Mouse (Mus musculus) heart, embryonic 14.5 days (tissue): ENCODE measurements around the gene Mkrn2. TPM values are rescaled to one million over a fixed set of nuclear protein-coding genes. Genes with fewer than 3 reads are reported as not detected.
"Not testable (repeated sequence)": the region's sequence is repeated elsewhere in the genome, so short reads cannot be mapped to it uniquely, and the experiment has no call there.

Experiments used
- ATAC-seq: fragments of 200-750 bp; cut with Nextera tagmentation; 2 replicates; pipeline ENCODE4 v1.8.0; 2017; ENCODE audit warnings: low read depth, moderate TSS enrichment; ENCODE audit not compliant: insufficient number of reproducible peaks, insufficient read depth, low FRiP score
- H3K27ac ChIP-seq, 2 experiments: fragments of 200-500 bp in 1 of 2; fragments of 300-500 bp in 1 of 2; sonication (generic) in 1 of 2; replicated peaks in 1 of 2; 2 replicates each; pipeline ENCODE4 v1.5.1; 2012 to 2014; ENCODE audit warnings: low read depth in 2 of 2, low read length in 2 of 2, control low read depth in 1 of 2, mild to moderate bottlenecking in 1 of 2, mixed read lengths in 1 of 2; ENCODE audit not compliant: control insufficient read depth in 1 of 2, insufficient read depth in 1 of 2
- H3K27me3 ChIP-seq: fragments of 300-500 bp; sonication (generic); 2 replicates; pipeline ENCODE4 v1.6.1; 2014; ENCODE audit warnings: mild to moderate bottlenecking, low read length, control low read depth; ENCODE audit not compliant: control insufficient read depth, insufficient read depth
- H3K36me3 ChIP-seq: fragments of 300-500 bp; sonication (generic); 2 replicates; pipeline ENCODE4 v1.6.1; 2014; ENCODE audit warnings: mild to moderate bottlenecking, control low read depth, low read length, mixed read lengths; ENCODE audit not compliant: control insufficient read depth, insufficient read depth
- H3K4me1 ChIP-seq, 2 experiments: fragments of 200-500 bp in 1 of 2; fragments of 300-500 bp in 1 of 2; sonication (generic) in 1 of 2; 2 replicates each; pipeline ENCODE4 v1.6.1; 2012 to 2014; ENCODE audit warnings: low read length in 2 of 2, control low read depth in 1 of 2, mixed read lengths in 1 of 2; ENCODE audit not compliant: control insufficient read depth in 2 of 2, insufficient read depth in 2 of 2
- H3K4me2 ChIP-seq: fragments of 300-500 bp; sonication (generic); 2 replicates; pipeline ENCODE4 v1.6.1; 2014; ENCODE audit warnings: mild to moderate bottlenecking, low read length
- H3K4me3 ChIP-seq, 2 experiments: fragments of 200-500 bp in 1 of 2; fragments of 300-500 bp in 1 of 2; sonication (generic) in 1 of 2; 2 replicates each; pipeline ENCODE4 v1.5.1; 2012 to 2014; ENCODE audit warnings: low read length in 2 of 2, mild to moderate bottlenecking in 2 of 2, control low read depth in 1 of 2, low read depth in 1 of 2, moderate library complexity in 1 of 2; ENCODE audit not compliant: control insufficient read depth in 1 of 2, insufficient read depth in 1 of 2
- H3K9ac ChIP-seq: fragments of 300-500 bp; sonication (generic); 2 replicates; pipeline ENCODE4 v1.6.1; 2014; ENCODE audit warnings: mild to moderate bottlenecking, low read length
- H3K9me3 ChIP-seq: fragments of 300-500 bp; sonication (generic); 2 replicates; pipeline ENCODE4 v1.6.1; 2016; ENCODE audit warnings: low read length, control low read depth; ENCODE audit not compliant: control insufficient read depth
- WGBS: fragments of 180-500 bp; shearing (Covaris S2); extraction: QIAGEN DNeasy Blood & Tissue Kit; methylation state at CpG from one replicate; pipeline ENCODE4 v1.1.7; 2014; 5-methylcytosine and 5-hydroxymethylcytosine counted together
- polyA plus RNA-seq: library from polyadenylated mRNA; unstranded; fragments of >200 nt; fragmentation: Nextera tagmentation; extraction: Ambion mirVana; gene quantifications from 2 replicates; pipeline ENCODE4 v1.2.1, GENCODE M21; 2014

Mkrn2 gene
- polyA plus RNA-seq, 1 experiment from 2014 or later, result 29.6 TPM

DNA sequence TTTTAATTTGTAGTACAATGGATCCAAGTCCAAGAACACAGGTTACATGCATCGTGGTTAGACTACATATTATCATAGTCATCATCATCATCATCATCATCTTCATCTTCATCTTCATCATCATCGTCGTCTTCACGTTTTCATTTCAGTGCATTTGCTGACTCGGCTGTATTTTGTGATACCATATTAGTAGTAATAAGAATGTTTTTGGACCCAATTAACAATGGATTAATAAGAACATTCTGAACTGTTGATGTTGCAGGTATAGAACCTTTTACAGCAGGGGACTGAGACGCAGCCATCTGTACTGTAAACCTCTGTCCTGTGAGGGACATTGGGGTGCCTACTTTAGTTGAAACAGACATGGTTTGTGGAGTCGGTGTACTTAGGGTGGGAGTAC lies 36.5 kb downstream of the Mkrn2 start:
- H3K9ac ChIP-seq, H3K4me3 ChIP-seq, H3K27ac ChIP-seq, ATAC-seq, H3K4me2 ChIP-seq, H3K27me3 ChIP-seq, H3K4me1 ChIP-seq, H3K9me3 ChIP-seq: not testable (repeated sequence)
- peaks cover 86% of the 10 kb centered on the region for H3K36me3 ChIP-seq
- WGBS, result 95% methylated on average over 7 of the region's 7 CpGs

DNA sequence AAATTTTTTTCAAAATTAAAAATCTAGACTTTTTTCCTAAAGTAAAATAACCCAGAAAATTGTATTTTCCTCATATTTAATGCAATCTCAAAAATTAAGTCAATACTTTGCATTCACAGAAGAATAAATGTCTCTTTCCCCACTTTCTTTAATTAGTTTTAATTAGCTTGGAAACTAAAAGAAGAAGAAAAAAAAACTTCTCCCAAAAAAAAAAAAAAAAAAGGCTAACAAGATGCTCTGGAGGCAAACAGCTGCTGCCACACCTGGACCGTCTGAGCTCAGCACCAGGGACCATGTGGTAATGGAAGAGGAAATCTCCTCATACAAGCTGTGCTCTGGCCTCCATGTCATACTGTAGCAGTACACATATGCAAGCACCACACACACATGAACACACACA lies 41.6 kb downstream of the Mkrn2 start:
- H3K27ac ChIP-seq, result no peak overlapping the region
- no peak overlapping the region for H3K4me2 ChIP-seq
- H3K27me3 ChIP-seq, result no peaks in the 10 kb centered on the region
- peaks cover 52% of the 10 kb centered on the region for H3K36me3 ChIP-seq
- H3K4me3 ChIP-seq, result no peak overlapping the region
- no peak overlapping the region for H3K9ac ChIP-seq
- ATAC-seq, result no peak
- 68% methylated on average over 1 of the region's 1 CpGs for WGBS
- no peaks in the 10 kb centered on the region for H3K4me1 ChIP-seq
- H3K9me3 ChIP-seq, result no peaks in the 10 kb centered on the region

DNA sequence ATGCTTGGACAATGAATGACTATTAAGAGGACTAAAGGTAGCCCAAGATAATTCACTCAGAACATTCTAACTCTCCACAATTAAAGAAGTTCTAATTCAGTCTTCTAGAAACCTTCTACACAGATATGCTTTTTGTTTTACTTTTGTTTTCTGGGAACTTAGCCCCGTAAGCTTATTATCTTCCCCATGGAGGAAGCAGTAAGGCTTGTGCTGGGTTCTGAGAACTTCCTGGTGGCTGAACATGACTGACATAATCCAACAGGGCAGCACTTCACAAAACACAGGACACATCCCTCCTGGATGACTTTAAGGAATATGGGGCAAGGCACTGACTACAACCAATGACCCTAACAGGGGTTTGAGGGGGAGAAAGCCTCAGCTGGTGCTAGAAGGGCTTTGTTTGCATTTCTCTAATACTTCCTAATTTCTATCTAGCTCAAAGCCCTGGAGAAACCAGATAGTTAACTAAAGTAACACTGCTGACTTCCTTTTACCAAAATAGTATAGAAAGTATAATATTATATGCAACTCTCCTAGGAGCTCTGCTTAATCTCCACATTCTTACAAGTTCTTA lies 48.2 kb downstream of the Mkrn2 start:
- WGBS, result 37% methylated on average over 1 of the region's 1 CpGs
- H3K4me1 ChIP-seq, result peaks cover 7 to 31% of the 10 kb centered on the region in 2 experiments
- no peaks in the 10 kb centered on the region for H3K9me3 ChIP-seq
- H3K9ac ChIP-seq, result no peak overlapping the region
- no peaks in the 10 kb centered on the region for H3K27me3 ChIP-seq
- ATAC-seq, result no peak
- peak overlapping the region in 1 of 2 experiments; percentile 74; a peak in 1 of 4 replicates for H3K27ac ChIP-seq
- no peak overlapping the region for H3K4me3 ChIP-seq
- no peaks in the 10 kb centered on the region; the same call in 1 of the 2 replicates for H3K36me3 ChIP-seq
- no peak overlapping the region for H3K4me2 ChIP-seq

DNA sequence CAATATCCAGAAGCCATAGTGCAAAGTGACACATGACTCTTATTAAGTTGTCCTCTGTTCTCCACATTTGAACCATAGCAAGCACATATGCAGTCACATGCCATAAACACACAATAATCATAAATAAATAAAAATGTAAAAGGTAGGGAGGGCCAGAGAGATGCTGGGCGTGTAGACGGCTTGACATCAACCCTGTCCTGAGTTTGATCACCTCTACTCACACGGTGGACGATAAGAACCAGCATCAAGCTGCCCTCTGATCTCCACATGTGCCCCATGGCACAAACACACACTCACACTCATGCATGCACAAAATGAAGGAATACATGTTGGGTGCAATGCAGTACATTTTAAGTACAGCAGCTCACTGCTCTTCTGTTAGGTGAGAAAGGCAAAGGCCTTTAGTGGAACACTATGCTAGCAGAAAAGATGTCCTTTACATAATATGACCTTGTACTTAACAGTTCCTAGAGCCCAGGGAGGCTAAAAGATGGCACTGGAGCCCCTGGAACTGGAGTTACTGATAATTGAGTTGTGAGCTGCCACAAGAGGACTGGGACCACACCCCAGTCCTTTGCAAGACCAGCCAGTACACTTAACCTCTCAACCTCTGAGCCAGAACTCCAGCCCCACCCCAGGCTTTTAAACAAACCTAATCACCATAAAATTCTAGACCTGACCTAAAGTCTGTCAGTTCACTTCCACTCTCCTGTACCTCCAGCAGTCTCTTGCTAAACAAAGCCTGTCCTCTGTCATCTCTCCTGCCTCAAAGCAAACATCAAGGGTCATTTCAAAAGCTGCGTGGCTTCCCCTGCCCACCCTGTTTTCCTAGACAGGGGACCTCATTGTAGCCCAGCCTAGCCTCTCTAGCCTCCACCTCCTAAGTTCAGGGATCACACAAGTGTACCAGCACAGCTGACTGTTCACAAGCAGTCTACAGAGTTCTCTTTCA lies 49.0 kb downstream of the Mkrn2 start:
- WGBS, result 33% methylated on average over 5 of the region's 5 CpGs
- peaks cover 7 to 31% of the 10 kb centered on the region in 2 experiments for H3K4me1 ChIP-seq
- H3K9ac ChIP-seq, result 0 out of 2 replicates have a peak overlapping the region, but pooled peaks have one; percentile 14
- no peaks in the 10 kb centered on the region; the same call in 1 of the 2 replicates for H3K36me3 ChIP-seq
- H3K4me2 ChIP-seq, result peak overlapping the region; percentile 2; the same call in 1 of the 2 replicates
- no peaks in the 10 kb centered on the region for H3K9me3 ChIP-seq
- no peaks in the 10 kb centered on the region for H3K27me3 ChIP-seq
- H3K27ac ChIP-seq, result peak overlapping the region; percentile 36 to 74
- H3K4me3 ChIP-seq, result no peak overlapping the region
- ATAC-seq, result no peak

DNA sequence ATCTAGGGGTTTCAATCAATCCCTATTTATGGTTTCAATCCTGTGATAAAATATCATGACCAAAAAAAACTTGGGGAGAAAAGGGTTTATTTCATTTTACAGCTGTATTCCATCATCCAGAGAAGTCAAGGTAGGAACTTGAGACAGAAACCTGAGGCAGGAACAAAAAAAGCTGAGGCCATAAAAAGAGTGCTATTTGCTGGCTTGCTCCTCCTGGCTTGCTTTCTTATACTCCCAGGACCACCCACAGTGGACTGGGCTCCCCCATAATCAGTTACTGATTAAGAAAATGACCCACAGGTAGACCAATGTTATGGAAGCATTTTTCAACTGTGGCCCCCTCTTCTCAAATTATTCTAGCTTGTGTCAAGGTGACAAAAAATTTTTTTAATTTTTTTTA lies 50.0 kb downstream of the Mkrn2 start:
- Histone ChIP-seq H3K36me3 (no peaks in the 10 kb centered on the region; the same call in 1 of the 2 replicates), H3K4me1 (peaks cover 7 to 31% of the 10 kb centered on the region in 2 experiments), H3K9me3 (no peaks in the 10 kb centered on the region), H3K4me3 (no peak overlapping the region), H3K27me3 (no peaks in the 10 kb centered on the region), H3K4me2 (no peak overlapping the region), H3K27ac (no peak overlapping the region), H3K9ac (no peak overlapping the region)
- no peak for ATAC-seq

DNA sequence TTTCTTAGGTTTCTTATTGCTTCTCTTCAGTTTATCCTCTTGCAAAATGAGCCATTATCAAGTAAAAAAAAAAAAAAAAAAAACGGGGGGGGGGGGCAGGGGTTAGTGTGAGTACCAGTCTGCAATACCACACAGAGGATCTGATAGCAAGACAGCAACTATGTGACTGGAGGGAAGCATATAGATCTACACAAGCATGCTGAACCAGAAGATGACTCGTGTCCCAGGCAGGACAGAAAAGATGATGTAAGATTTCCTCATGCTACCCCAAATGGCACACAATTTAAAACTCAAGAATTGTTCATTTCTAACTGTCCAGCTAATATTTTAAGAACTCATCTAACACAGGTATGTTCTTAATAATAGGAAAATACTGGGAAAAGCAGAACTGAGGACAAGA lies 52.2 kb downstream of the Mkrn2 start:
- peaks cover 7 to 45% of the 10 kb centered on the region in 2 experiments for H3K4me1 ChIP-seq
- 60% methylated on average over 2 of the region's 2 CpGs for WGBS
- ATAC-seq, result no peak
- no peaks in the 10 kb centered on the region; the same call in 1 of the 2 replicates for H3K36me3 ChIP-seq
- no peak overlapping the region for H3K27ac ChIP-seq
- H3K4me3 ChIP-seq, result no peak overlapping the region
- H3K4me2 ChIP-seq, result no peak overlapping the region
- H3K27me3 ChIP-seq, result no peaks in the 10 kb centered on the region
- H3K9ac ChIP-seq, result no peak overlapping the region
- no peaks in the 10 kb centered on the region for H3K9me3 ChIP-seq

DNA sequence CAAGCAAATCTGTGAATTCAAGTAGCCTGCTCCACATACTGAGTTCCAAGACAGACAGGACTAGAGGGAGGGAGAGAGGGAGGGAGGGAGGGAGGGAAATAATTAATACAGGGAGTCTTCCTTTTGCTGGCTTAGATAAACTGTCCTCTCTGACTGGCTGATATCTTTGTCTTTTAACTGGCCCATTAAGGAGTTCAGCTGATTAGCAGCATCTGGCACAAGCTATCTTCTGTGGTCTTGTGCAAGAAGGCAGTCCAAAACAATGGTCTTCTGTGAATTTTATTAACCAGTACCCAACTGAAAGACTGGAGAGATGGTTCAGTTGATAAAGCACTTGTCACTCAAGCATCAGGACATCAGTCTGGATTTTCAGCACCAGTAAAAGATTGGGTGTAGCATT lies 57.1 kb downstream of the Mkrn2 start:
- Histone ChIP-seq H3K9ac (no peak overlapping the region), H3K4me1 (peaks cover 0 to 34% of the 10 kb centered on the region in 2 experiments), H3K36me3 (0 out of 2 replicates have a peak, but pooled peaks cover 11% of the 10 kb centered on the region), H3K27me3 (no peaks in the 10 kb centered on the region), H3K4me3 (no peak overlapping the region), H3K4me2 (no peak overlapping the region), H3K27ac (no peak overlapping the region), H3K9me3 (no peaks in the 10 kb centered on the region)
- ATAC-seq, result no peak
